In genomic region chr6:56908397-56908796, GRCm38 (mm10) we compare ENCODE assay signal across 7 mouse cellular contexts.
"Had no signal": no experiment of that assay in that cellular context is flagged by ENCODE, and none has a peak within 500 bp of the region (broad histone marks: within the 10 kb centered on the region; RNA-seq: fewer than 3 reads in every experiment).

No protein-coding gene starts in this region.

- H3K4me2 ChIP-seq: limb, embryonic 13.5 days; midbrain, embryonic 11.5 days; midbrain, embryonic 15.5 days; neural tube, embryonic 12.5 days; stomach, embryonic 15.5 days had no signal

- H3K9ac ChIP-seq: limb, embryonic 13.5 days; midbrain, embryonic 15.5 days; neural tube, embryonic 12.5 days; stomach, embryonic 15.5 days had no signal

- H3K9me3 ChIP-seq: limb, embryonic 13.5 days; midbrain, embryonic 15.5 days; neural tube, embryonic 12.5 days; stomach, embryonic 15.5 days had no signal

- H3K36me3 ChIP-seq: limb, embryonic 13.5 days; midbrain, embryonic 15.5 days; neural tube, embryonic 12.5 days; stomach, embryonic 15.5 days had no signal

- H3K4me3 ChIP-seq: limb, embryonic 13.5 days; midbrain, embryonic 15.5 days; neural tube, embryonic 12.5 days; stomach, embryonic 15.5 days had no signal

- H3K27me3 ChIP-seq: limb, embryonic 13.5 days; midbrain, embryonic 15.5 days; neural tube, embryonic 12.5 days; stomach, embryonic 15.5 days had no signal

- ATAC-seq: intestine, embryonic 16.5 days; midbrain, embryonic 15.5 days had no signal

- H3K27ac ChIP-seq: kidney, postnatal 0 days; limb, embryonic 13.5 days; midbrain, embryonic 15.5 days; neural tube, embryonic 12.5 days; stomach, embryonic 15.5 days had no signal
